Mouse (Mus musculus) kidney, adult 2 months (tissue): ENCODE data around the gene Robo3. TPM values are rescaled to one million over a fixed set of nuclear protein-coding genes. Genes with fewer than 3 reads are reported as not detected.

Experiments used
- DNase-seq: peaks from one replicate; pipeline ENCODE4 v3.0.0; 2021
- H3K27ac ChIP-seq: fragments of 200-500 bp; 2 replicates; pipeline ENCODE4 v1.5.1; 2012; ENCODE audit warnings: low read depth, low read length, control low read depth, inconsistent platforms; ENCODE audit not compliant: insufficient read depth
- H3K27me3 ChIP-seq: fragments of 200-500 bp; replicated peaks from 2 replicates; pipeline ENCODE4 v1.6.1; 2012; ENCODE audit warnings: mild to moderate bottlenecking, moderate library complexity, low read length, inconsistent platforms; ENCODE audit not compliant: control insufficient read depth, insufficient read depth
- H3K36me3 ChIP-seq: fragments of 200-500 bp; 2 replicates; pipeline ENCODE4 v1.6.1; 2012; ENCODE audit warnings: mild to moderate bottlenecking, moderate library complexity, low read length, inconsistent platforms; ENCODE audit not compliant: control insufficient read depth, insufficient read depth
- H3K4me1 ChIP-seq: fragments of 200-500 bp; 2 replicates; pipeline ENCODE4 v1.6.1; 2011; ENCODE audit warnings: low read length; ENCODE audit not compliant: control insufficient read depth, insufficient read depth
- H3K4me3 ChIP-seq: fragments of 200-500 bp; 2 replicates; pipeline ENCODE4 v1.5.1; 2011; ENCODE audit warnings: mild to moderate bottlenecking, low read depth, low read length, control low read depth; ENCODE audit not compliant: insufficient read depth
- CTCF ChIP-seq: fragments of 200-500 bp; conservative IDR thresholded peaks from 2 replicates; pipeline ENCODE4 v1.5.1; 2011; ENCODE audit warnings: low read depth, mild to moderate bottlenecking, control low read depth, low read length, moderate library complexity, mixed read lengths; ENCODE audit not compliant: insufficient read depth, insufficient read length
- POLR2A ChIP-seq: fragments of 200-500 bp; IDR thresholded peaks from one replicate; pipeline ENCODE4 v1.6.1; 2011; ENCODE audit warnings: low read depth, low read length, control low read depth
- WGBS: fragments of 180-500 bp; shearing (Covaris S2); methylation state at CpG from one replicate; pipeline ENCODE4 v1.1.7; 2018; 5-methylcytosine and 5-hydroxymethylcytosine counted together
- polyA plus RNA-seq: library from polyadenylated mRNA; depleted of rRNA; stranded (reverse); fragments of >200 nt; gene quantifications from 2 replicates; pipeline ENCODE4 v1.2.3, GENCODE M21; 2012

Robo3 gene
- polyA plus RNA-seq, 1 experiment: 14.4 TPM

DNA sequence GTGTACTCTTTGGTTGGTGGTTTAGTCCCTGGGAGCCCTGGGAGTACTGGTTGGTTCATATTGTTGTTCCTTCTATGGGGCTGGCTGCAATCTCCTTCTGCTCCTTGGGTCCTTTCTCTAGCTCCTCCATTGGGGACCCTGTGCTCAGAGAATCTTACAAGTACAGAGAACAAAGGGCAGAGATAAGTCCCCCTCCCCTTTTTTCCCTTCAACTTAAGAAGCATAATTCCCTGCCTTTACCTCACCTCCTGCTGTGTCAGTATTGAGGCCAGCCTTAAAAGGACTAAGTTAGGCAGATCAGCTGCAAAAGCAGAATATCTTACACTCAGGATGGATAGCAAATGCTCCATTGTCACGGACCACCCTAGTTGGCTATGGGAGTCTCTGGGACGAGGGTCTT is 41.0 kb downstream of the Robo3 start:
- 90% methylated on average over 2 of the region's 2 CpGs for WGBS
- H3K4me3 ChIP-seq: no peak overlapping the region
- no peak for DNase-seq
- no peak overlapping the region for H3K27ac ChIP-seq
- no peaks in the 10 kb centered on the region; the same call in 1 of the 2 replicates for H3K27me3 ChIP-seq
- H3K36me3 ChIP-seq: no peaks in the 10 kb centered on the region
- H3K4me1 ChIP-seq: no peaks in the 10 kb centered on the region
- TF ChIP-seq POLR2A (no peak), CTCF (no peak)

DNA sequence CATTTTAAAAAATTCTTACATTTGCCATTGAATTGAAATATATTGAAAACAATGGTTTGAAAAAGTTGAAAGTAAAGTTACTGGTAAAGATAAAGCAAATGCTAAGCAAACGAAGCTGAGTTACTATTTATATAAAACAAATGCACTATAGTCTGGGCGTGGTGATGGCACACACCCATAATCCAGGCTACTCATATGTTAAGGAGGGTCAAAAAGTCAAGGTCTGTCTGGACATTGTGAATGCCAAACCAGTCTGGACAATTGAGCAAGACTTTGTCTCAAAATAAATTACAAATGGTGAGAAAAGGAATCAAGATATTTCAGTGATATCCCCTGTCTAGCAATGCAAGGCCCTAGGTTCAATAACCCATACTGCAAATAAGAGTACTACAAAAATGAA is 42.2 kb downstream of the Robo3 start:
- DNase-seq: no peak
- no peaks in the 10 kb centered on the region for H3K4me1 ChIP-seq
- WGBS: 82% methylated on average over 2 of the region's 2 CpGs
- no peak overlapping the region for H3K4me3 ChIP-seq
- no peaks in the 10 kb centered on the region; the same call in 1 of the 2 replicates for H3K27me3 ChIP-seq
- no peaks in the 10 kb centered on the region for H3K36me3 ChIP-seq
- TF ChIP-seq POLR2A (no peak), CTCF (no peak)
- H3K27ac ChIP-seq: no peak overlapping the region

- H3K36me3 ChIP-seq: no peaks in the 10 kb centered on the region
- no peaks in the 10 kb centered on the region for H3K4me1 ChIP-seq
- peak overlapping the region; percentile 57 for H3K4me3 ChIP-seq
- DNase-seq: peak; percentile 51
- H3K27ac ChIP-seq: 0 out of 2 replicates have a peak overlapping the region, but pooled peaks have one; percentile 21
- 5% methylated on average over 54 of the region's 54 CpGs for whole genome bisulfite sequencing
- no peaks in the 10 kb centered on the region for H3K27me3 ChIP-seq
- TF ChIP-seq CTCF (peak; percentile 48; the same call in 1 of the 2 replicates), POLR2A (no peak)
These were observed 48.5 kb downstream of the Robo3 start for GRCm38 (mm10) chr9:37384284-37385182.

GRCm38 (mm10) chr9:37383161-37383560 is 49.9 kb downstream of the Robo3 start:
- no peak for DNase-seq
- TF ChIP-seq POLR2A (no peak), CTCF (no peak)
- WGBS: 94% methylated on average over 6 of the region's 6 CpGs
- Histone ChIP-seq H3K4me3 (no peak overlapping the region), H3K27ac (no peak overlapping the region), H3K36me3 (no peaks in the 10 kb centered on the region), H3K4me1 (no peaks in the 10 kb centered on the region), H3K27me3 (no peaks in the 10 kb centered on the region)

DNA sequence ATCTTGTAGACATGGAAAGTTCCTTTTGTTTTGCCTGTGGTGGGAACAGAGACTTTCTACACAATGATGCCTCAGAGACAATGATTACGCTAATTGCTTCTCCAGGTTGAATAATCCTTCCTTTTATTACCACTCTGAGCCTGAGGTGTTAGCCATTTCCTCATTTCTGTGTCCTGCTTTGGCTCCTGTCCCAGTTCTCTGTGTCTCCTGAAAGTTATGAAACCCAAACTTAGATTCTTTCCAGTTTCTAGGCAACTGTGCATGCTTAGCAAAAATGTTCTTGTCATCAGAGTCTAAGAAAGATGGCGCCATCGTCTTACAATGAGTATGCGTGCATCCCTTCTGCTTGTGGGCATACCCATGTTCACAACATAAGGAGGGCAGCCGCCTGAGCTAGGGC is 57.3 kb downstream of the Robo3 start:
- Histone ChIP-seq H3K36me3 (no peaks in the 10 kb centered on the region), H3K27ac (no peak overlapping the region), H3K4me1 (no peaks in the 10 kb centered on the region), H3K4me3 (no peak overlapping the region), H3K27me3 (no peaks in the 10 kb centered on the region)
- peak; percentile 28 for DNase-seq
- TF ChIP-seq POLR2A (no peak), CTCF (no peak)
- WGBS: 87% methylated on average over 5 of the region's 5 CpGs

DNA sequence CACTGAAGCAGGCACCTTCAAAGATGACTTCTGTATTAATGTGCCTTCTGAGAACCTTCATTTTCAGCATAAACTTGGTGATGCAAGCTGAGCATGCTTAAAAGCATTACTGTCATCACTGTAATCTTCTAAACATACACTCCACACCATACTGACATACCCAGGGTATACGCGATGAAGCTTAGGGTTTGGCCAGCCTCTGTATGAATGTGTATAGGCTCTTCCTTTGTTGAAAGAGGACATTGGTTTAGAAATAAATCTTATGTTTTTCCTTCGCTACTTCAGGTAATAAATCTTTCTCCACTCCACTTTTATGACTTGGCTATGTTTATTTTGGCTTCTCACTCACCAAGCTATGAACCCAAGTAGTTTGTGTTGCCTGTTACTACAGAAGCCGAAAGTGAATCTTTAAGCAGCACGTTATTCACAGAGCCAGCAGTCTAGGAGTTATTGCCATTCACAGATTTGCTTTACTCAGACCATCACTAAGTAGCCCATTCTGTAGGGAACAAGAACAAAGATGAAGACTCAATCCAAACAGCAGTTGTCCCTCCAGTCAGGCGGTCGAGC is 61.7 kb downstream of the Robo3 start:
- WGBS: 53% methylated on average over 7 of the region's 7 CpGs
- H3K36me3 ChIP-seq: no peaks in the 10 kb centered on the region
- H3K4me3 ChIP-seq: no peak overlapping the region
- H3K4me1 ChIP-seq: no peaks in the 10 kb centered on the region
- H3K27me3 ChIP-seq: no peaks in the 10 kb centered on the region
- no peak overlapping the region for H3K27ac ChIP-seq
- no peak for TF ChIP-seq CTCF
- TF ChIP-seq POLR2A: no peak
- DNase-seq: peak; percentile 31

- Histone ChIP-seq H3K36me3 (no peaks in the 10 kb centered on the region), H3K4me1 (no peaks in the 10 kb centered on the region), H3K27me3 (no peaks in the 10 kb centered on the region), H3K27ac (peak overlapping the region; percentile 93), H3K4me3 (no peak overlapping the region)
- DNase-seq: peak; percentile 84
- 69% methylated on average over 8 of the region's 8 CpGs for WGBS
- TF ChIP-seq CTCF (no peak), POLR2A (no peak)
These were observed 64.2 kb downstream of the Robo3 start for GRCm38 (mm10) chr9:37368860-37369259.
